Mouse (Mus musculus) 3134 (cell line): Measurements from ENCODE around the gene Gm37240.

Experiments
- DNase-seq: peaks from one replicate; pipeline ENCODE4 v3.0.0-alpha.2; 2011; ENCODE audit warnings: low spot score; ENCODE audit not compliant: insufficient read length; ENCODE audit errors: extremely low read depth

The Gm37240 gene

GRCm38 (mm10) chr3:84749222-84749621, 1138.1 kb downstream of the Gm37240 start:
- no peak for DNase-seq

GRCm38 (mm10) chr3:84748139-84748538, 1139.2 kb downstream of the Gm37240 start:
- no peak for DNase-seq

DNA sequence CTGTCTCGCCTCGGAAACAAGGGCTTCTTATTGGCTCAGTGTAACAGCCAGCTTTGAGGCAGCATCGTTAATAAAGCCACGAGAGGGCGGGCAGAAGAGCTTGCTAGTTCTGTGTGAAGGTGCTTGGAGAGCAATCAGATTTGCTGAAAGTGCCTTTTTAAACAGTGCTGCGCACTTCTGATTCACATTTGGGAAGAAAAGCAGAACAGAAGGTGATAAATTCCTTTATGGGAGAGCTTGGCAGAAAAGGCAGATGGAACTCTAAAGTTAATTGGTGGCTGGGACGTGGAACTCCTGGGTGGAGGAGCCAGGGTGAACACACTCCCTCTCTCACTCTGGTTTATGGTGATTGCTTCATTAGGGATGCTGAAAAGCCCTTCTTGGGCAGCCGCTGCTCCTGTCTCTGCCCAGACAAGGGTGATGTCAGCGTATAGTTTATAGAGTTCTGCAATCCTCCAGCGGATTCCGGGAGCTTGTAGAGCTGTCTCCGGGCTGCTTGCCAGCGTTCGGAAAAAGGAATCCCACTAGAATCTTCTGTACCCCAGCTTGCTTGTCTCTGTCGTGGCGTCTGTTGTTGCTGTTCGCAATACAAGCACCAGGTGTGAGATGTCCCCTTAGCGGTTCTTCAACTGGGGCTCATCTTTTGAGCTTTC, 1141.7 kb downstream of the Gm37240 start:
- DNase-seq: no peak

DNA sequence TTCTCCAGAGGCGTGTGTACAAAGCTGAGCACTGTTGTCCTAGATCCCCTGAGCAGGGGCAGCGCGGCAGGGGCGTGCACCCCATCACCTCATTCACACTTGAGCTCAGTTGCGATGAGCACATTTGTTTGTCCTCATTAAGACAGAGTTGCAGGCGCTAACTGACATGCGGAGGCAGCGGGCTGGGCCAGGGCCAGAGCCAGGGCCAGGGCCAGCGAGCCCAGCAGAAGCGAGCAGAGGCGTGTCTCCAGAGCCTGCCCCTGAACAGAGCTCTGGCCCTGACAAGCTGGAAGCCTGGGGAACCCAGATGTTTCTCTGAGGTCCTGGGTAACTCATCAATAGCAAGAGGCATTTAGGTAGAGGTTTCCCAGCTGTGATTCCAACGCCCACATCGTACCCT, 1142.6 kb downstream of the Gm37240 start:
- DNase-seq: no peak

- no peak for DNase-seq
Observed at GRCm38 (mm10) chr3:84740050-84740596, 1147.2 kb downstream of the Gm37240 start.

GRCm38 (mm10) chr3:84737137-84737536, 1150.2 kb downstream of the Gm37240 start:
- no peak for DNase-seq

GRCm38 (mm10) chr3:84735716-84736115, 1151.6 kb downstream of the Gm37240 start:
- no peak for DNase-seq

DNA sequence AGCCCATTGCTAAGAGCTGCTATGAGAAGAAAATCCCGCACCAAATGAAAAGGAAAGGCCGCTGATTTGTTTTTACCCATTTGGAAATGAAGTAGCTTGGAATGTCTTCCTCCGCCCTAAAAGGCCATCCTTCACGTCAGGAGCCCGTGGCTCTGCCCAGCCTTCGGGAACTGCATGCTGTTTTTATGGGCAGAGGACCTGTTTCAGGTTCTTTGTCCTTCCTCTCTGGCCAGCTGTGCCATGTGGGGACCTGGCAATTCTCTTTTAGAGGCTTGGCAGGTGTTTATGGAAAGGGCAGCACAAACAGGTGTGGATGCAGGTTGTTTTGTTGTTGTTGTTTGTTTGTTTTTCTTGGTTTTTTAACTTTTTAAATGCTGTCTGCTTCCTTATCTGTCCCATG, 1154.8 kb downstream of the Gm37240 start:
- DNase-seq: no peak

- DNase-seq: no peak
Observed at GRCm38 (mm10) chr3:84732016-84732502, 1155.3 kb downstream of the Gm37240 start.

- no peak for DNase-seq
Observed at GRCm38 (mm10) chr3:84731403-84732015, 1155.8 kb downstream of the Gm37240 start.

GRCm38 (mm10) chr3:84731003-84731402, 1156.3 kb downstream of the Gm37240 start:
- no peak for DNase-seq

GRCm38 (mm10) chr3:84729806-84730205, 1157.5 kb downstream of the Gm37240 start:
- no peak for DNase-seq

DNA sequence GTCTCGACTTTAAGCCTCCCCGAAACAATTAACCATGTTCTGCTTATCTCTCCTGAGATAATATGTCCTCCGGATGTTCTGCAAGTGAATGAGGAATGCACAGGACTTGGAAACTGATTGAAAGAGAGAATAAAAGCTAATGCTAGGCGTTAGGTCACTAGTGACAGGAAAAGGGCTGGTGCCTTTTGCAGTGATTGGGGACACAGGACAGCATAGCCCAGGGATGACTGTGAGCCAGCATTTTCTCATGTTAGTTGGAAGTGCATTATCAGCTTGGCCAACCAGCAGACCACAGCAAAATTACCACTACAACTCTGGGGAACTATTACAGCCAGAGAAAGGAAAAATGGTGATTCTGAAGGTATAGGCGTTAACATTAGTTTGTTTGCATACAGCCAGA, 1163.3 kb downstream of the Gm37240 start:
- DNase-seq: no peak

- no peak for DNase-seq
Observed at GRCm38 (mm10) chr3:84722680-84723079, 1164.6 kb downstream of the Gm37240 start.

DNA sequence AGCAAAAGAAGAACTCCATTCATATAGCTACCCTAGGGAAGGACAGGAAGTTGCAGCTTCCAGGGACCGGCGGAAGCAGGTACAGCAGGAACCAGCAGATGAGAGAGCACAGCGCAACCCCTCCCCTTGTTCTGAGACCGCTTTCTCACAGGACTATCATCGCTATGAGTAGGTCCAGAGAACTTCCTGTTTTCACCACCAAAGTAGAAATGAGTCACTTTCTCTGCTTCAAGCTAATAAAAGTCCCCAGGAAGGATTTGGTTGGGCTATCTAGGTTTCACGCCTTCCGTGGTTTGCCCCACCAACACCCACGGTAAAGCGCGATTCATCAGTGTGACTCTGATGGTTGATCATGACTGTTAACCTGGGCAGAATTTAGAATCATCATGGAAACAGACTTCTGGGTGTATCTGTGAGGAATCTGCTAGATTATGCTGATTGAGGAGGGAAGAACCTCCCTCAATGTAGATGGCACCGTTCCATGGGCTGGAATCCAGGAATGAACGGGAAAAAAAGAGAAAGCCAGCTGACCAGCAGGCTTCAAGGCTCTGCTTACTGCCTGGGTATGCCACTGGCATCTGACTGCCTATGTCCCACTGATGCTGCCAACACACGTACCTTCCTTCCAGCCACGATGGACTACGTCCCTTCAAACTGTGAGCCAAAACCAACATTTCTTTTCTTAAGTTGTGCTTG, 1172.1 kb downstream of the Gm37240 start:
- DNase-seq: peak; percentile 21

DNA sequence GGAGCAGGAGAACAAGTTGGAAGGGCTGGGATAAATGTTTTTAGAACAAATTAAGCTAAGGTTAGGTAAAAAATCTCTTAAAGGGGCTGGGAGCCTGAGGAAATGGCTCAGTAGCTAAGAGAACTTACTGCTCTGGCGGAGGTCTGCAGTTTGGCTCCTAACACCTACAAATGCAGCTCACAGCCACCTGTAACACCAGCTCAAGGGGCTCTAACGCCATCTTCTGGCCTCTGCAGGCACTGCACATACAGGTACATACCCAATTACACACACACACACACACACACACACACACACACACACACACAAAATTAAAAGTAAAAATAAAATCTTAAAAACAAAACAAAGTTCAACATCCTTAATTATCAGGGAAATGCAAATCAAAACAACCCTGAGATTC, 1174.4 kb downstream of the Gm37240 start:
- DNase-seq: no peak

GRCm38 (mm10) chr3:84710723-84711122, 1176.6 kb downstream of the Gm37240 start:
- no peak for DNase-seq

GRCm38 (mm10) chr3:84709967-84710366, 1177.4 kb downstream of the Gm37240 start:
- DNase-seq: no peak

GRCm38 (mm10) chr3:84709100-84709499, 1178.2 kb downstream of the Gm37240 start:
- DNase-seq: no peak

DNA sequence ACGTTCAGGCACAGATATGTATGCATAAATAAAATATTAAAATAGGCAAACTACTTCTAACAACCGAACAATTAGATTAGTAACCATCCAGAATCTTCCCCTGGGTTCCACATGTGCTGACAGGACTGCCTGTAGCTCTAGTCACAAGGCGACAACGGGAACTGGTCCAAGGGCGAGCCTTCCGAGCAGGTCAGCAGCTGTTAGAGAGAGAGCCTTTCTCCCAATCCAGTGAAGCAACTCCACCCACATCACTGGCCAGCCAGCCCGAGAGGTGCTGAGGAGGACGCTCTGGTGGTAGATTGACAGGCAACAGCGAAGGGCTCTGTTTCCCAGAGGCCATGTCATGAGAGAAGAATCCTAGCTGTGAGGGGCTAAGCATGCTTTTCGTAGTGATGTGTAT, 1178.8 kb downstream of the Gm37240 start:
- DNase-seq: no peak

- no peak for DNase-seq
Observed at GRCm38 (mm10) chr3:84705224-84705623, 1182.1 kb downstream of the Gm37240 start.
